Mouse (Mus musculus): ENCODE measurements around the gene Amz2.

The Amz2 gene

DNA sequence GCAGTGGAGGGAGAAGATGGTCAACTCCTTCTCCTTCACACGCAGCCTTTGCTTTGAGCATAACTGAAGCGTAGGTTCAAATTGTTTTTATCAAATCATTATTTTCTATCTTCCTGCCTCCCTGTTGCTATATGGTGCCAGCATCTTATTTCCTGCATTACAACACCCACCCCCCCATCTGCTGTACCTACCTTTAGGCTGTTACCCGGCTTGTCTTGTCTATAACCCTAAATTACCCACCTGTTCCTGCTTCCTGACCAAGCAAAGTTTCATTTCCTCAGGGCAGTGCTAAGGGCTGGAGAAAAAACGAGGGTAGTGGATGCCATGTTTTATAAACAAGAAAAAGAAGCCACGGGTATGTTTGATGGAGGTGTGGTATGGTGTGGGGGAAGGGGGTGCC lies 4.5 kb upstream of the Amz2 start:
- no peak for DNase-seq (ENCODE audit: extremely low spot score, low spot score)

DNA sequence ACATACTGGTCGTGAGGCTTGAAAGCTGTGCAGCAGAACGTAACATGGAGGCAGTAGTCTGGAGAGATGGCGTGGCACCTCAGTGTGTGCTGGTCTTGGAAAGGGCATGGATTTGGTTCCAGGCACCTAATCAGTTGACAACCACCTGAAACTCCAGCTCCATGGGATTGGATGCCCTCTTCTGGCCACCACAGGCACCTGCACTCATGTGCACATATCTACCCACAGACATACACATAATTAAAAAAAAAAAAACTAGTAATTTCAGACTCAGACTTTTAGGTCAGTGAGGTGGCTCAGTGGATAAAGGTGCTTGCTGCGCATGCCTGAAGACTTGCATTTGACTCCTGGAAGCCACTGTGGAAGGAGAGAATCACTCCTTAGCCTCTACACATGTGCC lies 3.5 kb upstream of the Amz2 start:
- no peak for DNase-seq (ENCODE audit: extremely low spot score, low spot score)

DNA sequence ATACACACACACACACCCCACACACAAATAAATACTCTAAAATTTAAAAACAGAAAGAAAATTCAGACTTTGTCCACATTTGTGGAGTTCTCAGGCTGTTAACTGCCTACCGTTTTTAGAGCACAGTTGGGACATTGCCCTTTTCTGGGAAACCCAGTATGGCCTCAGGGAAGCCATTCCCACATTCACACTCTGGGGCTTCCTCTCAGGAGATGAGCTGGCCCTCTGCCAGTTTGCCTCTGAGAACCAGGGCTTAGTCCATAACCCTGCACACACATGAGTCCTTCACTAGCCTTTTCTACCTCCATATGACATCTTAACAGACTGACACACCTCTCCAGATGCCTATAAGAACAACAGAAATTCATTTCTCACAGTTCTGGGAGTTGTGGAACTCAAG lies 2.5 kb upstream of the Amz2 start:
- DNase-seq (ENCODE audit: extremely low spot score, low spot score), result no peak

DNA sequence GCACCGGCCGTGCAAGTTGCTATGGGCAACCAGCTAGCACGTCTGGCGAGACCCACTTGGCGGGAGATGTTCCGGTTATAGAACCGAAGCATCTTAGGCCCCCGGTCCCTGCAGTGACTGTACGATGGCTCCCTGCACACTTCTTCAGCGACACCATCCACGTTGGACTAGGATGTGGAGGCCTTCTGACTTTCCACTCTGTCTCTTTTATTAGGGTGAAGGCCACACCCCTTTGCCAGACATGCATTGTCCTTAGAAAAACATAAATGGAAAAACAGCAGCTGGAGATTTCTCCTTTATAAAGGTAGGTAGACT lies 483 bp downstream of the Amz2 start:
- DNase-seq (ENCODE audit: extremely low spot score, low spot score), result no peak

DNA sequence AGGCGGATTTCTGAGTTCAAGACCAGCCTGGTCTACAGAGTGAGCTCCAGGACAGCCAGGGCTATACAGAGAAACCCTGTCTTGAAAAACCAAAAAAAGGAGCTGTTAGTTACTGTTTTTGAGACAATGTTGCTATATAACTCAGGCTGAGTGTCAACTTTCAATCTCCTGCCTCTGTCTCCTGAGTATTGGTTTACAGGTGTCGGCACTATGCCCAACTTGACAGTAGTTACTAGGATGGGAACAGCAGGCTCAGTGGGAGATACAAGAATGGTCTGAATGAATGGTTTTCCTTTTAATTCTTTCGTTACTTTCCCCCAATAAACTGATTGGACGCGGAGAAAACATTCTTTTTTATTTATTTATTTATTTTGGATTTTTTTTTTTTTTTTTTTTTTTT lies 1.6 kb downstream of the Amz2 start:
- DNase-seq (ENCODE audit: extremely low spot score, low spot score), result no peak

DNA sequence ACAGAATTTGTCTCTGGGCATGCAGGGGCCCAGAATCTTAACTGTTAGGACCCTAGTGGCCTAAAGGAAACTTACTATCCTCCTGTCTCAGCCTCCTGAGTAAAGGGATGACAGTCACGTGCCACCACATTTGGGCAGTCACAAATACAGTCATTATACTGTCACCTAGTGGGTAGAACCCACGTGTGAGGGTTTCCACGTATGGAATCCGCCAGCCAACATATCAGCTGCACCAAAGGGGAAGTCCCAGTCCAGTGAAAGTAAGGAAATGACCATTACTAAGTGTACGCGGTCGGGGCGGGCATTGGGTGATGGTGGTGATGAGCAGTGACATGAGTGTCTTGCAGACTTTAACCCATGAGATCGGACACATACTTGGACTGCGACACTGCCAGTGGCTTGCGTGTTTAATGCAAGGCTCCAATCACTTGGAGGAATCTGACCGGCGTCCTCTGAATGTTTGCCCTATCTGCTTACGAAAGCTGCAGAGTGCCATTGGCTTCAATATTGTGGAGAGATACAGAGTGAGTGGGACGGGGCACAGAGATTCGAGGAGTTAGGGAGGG lies 8.6 kb downstream of the Amz2 start:
- DNase-seq (ENCODE audit: extremely low spot score, low spot score), result no peak

DNA sequence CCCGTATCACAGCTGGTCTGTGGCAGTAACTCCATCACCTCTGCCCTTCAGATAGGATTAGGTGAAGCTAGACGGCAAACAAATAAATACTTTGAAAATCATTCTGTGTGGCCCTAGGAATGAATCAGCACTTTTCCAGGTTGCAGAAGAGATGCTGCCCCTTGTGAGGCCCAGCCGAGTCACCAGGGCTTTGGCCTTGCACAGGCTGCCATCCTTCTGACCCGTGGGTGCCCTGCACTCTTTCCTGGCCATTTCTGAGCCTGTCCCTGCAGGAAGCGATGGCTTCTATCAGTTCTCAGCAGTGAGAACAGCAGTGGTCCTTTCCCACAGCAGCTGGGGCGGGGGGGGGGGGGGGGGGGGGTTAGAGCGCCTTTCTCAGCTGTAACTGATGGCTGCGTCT lies 11.1 kb downstream of the Amz2 start:
- DNase-seq (ENCODE audit: extremely low spot score, low spot score), result no peak

DNA sequence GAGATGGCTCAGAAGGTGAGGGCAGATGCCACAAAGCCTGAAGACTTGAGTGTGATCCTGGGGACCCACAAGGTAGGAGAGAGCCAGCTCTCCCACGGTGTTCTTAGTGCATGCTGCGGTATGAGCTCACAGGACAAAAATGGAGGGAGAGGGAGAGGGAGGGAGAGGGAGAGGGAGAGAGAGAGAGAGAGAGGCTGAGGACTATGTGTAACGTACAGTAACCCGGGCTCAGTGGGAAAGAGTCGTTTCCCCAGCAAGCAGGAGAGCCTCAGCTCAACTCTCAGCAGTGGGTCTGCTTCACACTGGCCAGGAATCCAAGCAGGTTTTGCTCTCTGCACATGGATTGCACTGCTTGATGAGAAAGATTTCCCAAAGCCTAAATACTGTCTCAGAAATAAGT lies 13.5 kb downstream of the Amz2 start:
- peak; percentile 19 for DNase-seq (ENCODE audit: extremely low spot score, low spot score)

DNA sequence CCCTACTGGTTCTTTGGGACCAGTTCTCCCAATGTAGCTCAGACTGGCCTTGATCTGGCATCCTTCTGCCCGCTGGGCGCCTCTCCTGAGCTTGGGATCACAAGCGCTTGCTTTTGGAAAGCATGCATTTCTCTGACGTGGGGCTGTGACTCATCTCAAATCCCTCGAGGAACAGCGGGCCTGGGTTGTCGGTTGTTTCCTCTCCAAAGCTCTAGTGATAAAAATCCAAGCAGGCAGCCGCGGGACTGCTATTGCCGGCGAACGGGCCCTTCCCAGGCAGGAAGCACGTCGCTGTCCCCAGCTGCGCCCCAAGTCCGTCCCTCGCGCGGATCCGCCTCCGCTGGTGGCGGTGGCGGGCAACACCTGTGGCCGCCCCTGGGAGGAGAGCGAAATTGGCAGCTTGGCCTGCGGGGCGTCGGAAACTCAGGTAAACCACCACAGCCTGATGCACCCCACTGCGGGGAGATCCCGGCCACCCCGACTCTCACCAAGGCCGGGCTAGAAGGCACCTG lies 14.1 kb downstream of the Amz2 start:
- DNase-seq (ENCODE audit: extremely low spot score, low spot score), result peak; percentile 69

DNA sequence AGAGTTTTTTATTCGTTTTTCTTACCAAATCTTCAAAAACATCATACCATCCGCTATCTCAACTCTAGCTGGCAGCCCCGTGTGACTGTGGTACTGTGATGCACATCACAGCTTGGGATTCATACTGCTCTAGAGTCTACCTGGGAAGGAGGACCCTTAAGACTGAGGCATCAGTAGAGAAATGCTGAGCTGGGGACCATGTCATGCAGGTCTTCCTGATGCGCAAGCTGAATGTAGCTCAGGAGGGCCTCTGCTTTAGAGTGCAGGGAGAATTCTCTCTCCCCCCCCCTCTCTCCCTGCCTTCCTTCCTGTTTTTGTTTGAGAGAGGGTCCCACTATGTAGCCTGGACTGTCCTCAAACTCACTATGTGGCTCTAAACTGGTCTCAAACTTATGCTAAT lies 14.9 kb downstream of the Amz2 start:
- DNase-seq (ENCODE audit: extremely low spot score, low spot score), result no peak

DNA sequence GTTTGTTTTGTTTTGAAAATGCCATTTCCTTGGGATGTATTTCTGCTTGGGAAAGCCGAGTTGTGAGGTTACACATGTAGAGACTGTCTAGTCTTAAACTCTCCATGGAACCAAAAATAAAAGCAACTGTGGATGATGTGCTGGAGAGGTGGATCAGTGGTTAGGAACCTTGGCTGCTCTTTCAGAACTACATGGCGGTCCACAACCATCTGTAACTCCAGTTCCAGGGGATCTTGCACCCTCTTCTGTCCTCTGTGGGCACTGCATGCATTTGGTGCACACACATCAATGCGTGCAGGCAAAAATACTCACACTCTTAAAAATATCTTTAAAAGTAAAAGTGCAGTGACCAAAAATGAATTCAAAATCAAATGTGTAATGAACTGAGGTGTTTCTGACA lies 15.4 kb downstream of the Amz2 start:
- peak; percentile 35 for DNase-seq (ENCODE audit: extremely low spot score, low spot score)

DNA sequence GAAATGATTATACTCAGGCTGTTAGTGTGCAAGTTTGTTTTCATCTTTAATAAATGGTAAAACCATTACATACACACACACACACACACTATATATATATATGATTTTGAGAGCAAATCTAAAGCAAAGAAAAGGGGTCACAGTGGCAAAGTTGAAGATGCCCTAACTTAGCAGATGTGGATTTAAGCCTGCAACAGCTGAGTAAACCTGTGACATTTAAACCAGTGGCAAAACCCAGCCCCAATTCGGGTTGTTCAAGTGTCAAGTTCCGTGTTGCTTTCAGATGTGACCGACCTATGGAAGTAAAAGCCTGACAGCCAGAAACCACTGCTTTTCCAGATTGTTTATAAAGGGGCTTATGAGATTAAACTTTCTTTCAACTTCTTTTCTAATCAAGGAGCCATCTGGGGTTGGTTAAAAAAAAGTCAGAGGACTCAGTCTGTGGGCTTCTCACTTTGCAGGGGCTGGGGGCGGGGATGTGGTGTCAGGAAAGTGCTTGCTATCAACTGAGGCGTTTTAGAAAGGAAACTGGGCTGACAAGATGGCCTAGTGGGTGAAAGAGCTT lies 16.5 kb downstream of the Amz2 start:
- no peak for DNase-seq (ENCODE audit: extremely low spot score, low spot score)

DNA sequence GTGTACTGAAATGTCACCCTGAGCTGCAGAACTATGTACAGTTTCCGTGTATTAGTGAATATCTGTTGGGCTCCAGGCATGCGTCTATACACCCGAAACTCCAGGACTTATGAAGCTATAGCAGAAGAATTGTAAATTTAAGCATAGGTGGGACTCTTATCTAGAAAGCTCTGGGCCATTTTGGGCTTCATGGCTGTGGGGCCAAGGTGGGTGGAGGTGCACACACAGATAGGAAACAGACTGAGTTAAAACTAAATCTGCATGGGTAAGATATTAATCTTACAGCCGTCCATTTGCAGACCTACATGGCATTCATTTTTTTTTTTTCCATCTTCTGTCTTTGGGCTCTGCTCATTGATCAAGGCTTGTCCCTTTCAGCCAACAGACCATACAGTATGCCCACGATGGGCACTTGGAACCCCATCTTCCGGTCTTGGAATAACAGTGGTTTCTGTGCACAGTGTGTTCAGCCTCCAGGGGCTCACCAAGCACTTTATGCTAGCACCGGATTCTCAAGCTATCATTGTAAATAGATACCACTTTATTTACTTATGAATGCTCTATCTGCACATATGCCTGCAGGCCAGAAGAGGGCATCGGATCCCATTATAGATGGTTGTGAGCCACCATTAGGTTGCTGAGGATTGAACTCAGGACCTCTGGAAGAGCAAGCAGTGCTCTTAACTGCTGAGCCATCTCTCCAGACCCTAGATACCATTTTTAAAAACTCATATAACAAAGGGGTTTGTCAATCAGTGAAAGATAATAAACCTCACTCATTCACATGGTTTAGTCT lies 17.9 kb downstream of the Amz2 start:
- no peak for DNase-seq (ENCODE audit: extremely low spot score, low spot score)

DNA sequence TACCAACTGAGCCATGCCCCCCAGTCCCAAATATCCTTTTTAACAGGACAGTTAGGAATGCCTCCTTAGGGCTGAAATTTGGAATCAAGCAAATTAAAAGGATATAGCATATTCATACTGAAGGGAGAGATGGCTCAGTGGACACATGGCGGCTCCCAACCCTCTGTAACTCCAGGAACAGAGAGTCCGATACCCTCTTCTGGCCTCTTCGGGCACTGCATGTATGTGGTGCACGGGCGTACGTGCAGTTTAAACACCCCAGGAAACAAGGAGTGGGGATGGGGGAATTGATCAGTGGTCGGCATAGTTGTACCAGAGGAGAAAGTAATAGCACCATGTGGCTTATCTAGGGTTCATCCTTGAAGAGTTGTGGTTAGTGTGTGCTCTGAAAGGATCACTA lies 18.9 kb downstream of the Amz2 start:
- DNase-seq (ENCODE audit: extremely low spot score, low spot score), result peak; percentile 23

DNA sequence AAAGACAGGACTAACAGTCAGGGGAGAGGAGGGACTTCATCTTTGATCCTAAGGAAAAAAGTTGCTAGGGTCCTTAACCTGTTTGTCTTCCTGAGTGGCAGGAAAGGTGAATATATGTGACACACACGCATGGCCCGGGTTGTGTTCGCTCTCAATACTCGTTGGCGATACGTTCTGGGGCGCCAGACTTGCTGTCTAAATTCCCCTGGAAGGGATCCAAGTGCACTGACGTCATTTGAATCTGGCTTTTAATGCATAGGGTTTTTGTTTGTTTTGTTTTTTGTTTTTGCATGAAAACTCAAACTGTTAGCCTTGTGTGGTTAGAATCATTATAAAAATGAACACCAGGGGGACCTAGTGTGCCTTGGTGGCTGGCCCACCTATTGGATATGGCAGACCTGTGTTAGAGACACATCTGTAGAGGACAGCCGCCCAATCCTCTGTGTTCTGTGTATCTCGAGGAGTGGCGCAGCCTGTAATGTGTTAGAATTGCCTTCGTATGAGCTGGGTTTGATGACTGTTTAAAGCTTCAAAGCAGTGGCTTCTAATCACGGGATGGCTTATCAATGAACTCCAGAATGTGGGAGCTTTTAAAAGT lies 19.8 kb downstream of the Amz2 start:
- DNase-seq (ENCODE audit: extremely low spot score, low spot score), result peak; percentile 41

DNA sequence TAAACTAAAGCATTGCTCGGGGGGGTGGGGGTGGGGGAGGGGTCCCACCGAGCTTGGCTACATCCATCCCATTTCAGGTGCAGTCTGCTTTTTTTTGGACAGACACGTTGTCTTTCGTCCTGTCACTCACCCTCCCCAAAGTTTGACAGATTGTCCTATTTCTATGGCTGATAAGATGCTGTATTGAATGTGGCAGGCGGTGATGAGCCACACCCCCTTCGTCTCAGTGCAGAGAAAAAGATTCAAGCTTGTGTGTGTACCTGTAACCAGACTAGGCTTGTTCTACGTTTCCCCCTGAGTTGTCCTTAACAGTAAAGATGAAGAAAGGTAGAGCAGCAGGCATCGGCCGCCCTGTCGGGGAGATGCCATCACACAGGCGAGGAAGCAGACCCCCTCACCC lies 25.4 kb downstream of the Amz2 start:
- no peak for DNase-seq (ENCODE audit: extremely low spot score, low spot score)

DNA sequence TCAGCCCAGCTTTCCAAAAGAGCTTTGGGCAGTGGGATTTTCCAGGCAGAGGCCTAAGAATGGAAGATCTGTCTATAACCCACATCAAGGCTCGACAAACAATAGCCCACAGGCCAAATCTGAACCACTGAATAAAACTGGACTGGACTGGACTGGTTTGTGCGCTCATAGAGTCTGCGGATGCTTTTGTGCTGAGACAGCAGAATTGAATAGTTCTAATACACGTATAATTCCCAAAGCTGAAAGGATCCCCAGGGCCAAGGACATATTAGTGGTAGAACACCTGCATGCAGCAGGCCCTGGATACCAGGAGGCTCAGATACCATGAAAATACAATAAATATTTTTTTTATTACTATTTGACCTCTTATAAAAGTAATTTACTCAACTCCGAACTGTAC lies 30.5 kb downstream of the Amz2 start:
- DNase-seq (ENCODE audit: extremely low spot score, low spot score), result no peak

DNA sequence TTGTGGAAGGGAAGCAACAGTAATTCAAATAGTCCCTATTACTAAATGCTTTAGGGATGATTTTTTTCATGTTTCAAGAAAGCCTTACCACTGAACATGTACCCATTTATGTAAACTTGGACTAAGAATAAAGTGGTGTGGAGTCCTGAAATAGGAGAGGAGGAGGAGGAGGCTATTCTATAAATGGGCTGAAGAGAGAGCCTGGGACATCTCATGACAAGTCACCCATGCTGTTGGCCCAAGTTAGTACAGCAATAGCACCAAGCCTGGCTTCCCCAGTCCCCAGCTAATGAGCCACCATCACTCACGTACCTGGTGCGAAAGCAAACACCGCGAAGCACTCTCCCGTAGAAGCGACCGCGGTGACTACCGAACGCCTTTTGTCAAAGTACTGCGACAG lies 32.4 kb downstream of the Amz2 start:
- DNase-seq (ENCODE audit: extremely low spot score, low spot score), result no peak

DNA sequence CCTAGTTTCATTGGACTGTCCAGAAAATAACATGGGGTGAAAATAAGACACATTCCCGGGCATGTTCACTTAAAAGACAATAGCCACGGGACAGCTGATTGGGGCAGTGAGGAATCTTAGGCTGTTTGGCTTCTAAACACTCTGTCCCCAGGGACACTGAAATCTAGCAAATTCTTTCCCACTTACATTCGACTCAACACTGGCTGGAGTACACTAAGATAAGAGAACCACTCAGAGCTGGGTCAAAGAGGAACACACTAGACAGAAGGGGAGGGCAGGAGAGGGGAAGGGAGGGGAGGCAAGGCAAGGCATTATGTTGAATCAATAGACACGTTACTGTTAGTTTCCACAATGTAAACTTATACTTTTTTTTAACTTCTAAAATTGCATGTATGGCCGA lies 34.8 kb downstream of the Amz2 start:
- no peak for DNase-seq (ENCODE audit: extremely low spot score, low spot score)

DNA sequence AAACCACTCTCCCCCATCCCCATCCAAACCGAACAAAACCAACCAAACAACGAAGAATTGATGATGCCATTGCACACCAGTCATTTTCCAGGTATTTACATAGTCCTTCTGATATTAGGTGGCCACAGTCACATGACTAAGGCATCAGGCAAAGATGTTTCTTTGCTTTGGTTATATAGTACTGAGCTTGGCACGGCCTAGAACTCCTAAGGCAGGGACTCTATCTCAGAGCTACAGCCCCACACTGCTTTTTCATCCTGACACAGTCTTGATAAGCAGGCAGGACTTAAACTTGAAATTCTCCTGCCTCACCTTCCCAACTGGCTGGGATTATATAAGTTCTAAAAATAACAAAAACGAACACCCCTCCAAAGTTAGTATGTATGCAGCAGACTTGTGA lies 39.3 kb downstream of the Amz2 start:
- no peak for DNase-seq (ENCODE audit: extremely low spot score, low spot score)

DNA sequence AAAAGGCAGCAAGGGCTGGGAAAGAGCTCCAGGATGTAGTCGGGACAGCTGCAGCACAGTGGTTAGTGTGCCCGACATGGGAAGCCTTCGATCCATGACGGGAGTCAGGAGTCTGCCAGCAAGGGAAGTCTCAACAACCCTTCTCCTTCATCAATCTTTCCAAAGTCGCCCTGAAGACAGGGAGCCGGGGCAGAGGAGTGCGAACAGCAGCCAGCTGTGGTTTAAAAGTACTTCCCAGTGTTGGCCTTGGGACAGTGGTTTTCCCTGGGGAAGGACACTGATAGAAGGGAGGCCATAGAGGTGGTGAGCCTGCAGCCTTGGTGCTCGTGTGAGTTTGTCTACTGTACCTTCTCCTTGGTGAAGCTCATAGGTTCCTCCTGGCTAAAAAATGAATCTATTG lies 41.2 kb downstream of the Amz2 start:
- DNase-seq (ENCODE audit: extremely low spot score, low spot score), result no peak

DNA sequence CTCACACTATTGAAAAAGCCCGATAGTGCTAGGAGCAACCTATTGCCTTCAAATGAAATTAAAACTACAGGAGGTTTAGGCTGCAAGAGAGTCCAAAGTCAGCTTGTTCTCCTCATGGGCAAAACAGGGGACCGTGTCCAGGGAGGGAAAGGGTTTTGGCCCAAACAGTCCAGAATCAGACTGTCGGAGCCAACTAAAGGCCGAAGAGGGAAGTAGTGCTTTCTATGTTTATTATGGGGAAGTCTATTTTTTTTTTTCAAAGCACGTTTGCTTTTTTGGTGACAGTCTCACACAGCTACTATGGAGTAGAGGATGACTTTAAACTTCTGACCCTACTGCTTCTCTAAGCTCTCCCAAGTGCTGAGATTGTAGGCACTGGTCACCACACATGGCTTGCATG lies 42.4 kb downstream of the Amz2 start:
- DNase-seq (ENCODE audit: extremely low spot score, low spot score), result no peak

DNA sequence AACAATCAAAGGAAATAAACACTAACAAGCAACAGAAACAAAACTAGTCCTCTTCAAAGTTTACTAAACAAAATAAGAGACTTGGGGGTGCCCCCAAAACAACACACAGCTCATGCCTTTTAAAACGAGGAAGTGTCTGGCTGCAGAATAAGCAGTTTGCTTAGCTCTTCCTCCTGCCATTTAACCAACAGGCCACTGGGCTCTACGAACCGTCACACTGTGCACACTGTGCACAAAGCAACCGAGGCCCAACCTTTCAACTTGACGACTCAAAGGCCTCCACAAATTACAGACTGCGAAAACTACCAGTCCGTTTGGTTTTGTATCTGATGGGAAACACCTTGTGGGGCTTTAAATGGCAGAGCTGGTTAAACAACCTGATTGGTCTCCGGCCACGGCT lies 44.4 kb downstream of the Amz2 start:
- no peak for DNase-seq (ENCODE audit: extremely low spot score, low spot score)

Measured in neural tube, embryonic 10.5 days (tissue).